Mouse (Mus musculus) mouse trophoblast stem cell (cell line): ENCODE measurements around the gene Zdhhc22.

Experiments
- in situ Hi-C, 2 experiments: fragments of 300-500 bp; cut with MseI, MboI; formaldehyde crosslinking; loops; 2 replicates in 1 of 2; 3 replicates in 1 of 2; pipeline ENCODE4 v1.15.1; 2025

Zdhhc22 gene

DNA sequence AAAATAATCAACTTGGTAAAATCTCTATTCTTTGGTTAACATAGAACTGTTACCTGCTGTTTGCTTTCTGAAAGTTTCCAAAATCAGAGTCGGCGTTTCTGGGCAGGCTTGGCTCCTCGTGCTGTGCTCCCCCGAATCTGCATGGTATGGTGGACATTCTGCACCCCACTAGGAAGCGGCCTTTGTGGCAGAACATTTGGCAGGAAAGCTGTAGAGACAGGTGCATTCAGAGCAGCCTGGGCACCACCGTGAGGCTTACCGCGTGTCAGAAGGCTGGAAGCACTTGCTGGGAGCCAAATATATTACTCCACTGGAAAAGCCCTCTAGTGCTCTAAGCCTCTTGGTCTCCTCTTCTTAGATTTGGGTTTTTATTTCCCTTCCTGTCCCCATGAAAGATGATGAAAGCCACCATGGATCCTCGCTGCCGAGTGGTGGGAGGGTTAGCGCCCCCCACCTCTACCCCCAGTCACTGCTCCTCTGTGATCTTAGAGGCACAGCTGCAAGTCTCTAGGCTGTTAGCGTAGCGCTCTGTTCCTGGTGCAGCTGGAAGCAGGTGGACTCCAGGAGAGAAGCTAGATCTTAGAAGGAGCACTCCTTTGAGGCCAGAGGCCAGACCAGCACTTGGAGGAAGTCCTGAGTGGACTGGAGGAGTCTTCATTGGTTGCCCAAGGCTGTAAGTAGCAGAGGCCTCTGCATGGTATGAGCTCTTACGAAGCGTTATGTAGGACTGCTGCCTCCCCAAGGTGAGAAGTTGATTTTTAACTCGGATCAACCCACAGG is 25.8 kb downstream of the Zdhhc22 start:
- in situ Hi-C loops, result no loop called here

DNA sequence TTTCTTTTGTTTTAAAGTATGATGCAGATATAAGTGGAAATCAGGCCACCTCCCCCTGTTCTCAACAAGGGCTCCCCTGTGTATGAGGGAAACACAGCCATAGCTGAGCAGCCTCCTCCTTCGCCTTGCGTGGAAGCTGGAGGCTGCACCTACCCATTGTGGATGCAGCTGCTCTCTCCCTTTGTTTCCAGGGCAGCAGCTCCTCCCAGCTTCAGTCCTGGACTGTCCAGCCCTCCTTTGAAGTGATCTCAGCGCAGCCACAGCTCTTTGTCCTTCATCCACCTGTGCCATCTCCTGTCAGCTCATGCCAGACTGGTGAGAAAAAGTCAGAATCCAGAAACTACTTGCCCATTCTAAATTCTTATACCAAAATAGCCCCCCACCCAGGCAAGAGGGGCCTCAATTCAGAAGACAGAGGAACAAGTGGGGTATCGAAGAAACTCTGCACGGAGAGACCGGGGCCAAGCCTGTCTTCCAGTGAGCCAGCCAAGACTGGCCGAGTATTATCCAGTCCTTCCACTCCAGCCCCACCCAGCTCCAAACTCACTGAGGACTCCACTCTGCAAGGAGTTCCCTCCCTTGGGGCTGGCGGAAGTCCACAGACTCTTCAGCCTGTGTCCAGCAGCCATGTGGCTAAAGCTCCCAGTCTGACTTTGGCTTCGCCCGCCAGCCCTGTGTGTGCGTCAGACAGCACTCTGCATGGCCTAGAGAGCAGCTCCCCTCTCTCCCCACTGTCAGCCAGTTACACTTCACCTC is 28.5 kb downstream of the Zdhhc22 start:
- in situ Hi-C loops, result no loop called here

DNA sequence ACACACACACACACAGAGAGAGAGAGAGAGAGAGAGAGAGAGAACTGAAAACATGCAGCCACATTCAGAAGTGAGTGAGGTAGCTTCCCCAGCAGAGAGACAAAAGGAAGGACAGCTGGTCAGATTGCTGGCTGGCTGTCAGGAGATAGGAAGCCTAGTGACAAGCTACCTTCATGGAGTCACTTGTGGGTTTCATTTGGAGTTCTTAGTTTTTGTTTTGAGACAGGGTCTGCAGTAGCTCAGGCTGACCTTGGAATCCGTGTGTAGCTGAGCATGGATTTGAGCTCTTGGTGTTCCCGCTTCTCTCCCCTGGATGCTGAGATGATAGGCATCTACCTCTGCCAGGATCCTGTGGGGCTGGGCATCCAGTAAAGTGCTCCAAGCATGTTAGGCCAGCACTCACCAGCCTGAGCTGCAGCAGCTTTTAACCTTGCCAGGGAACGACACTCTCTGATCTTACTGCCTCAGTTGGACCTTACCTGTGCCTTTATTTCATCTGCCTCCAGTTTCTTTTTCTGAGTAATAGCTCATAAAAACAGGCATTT is 29.4 kb downstream of the Zdhhc22 start:
- in situ Hi-C loops, result no loop called here

DNA sequence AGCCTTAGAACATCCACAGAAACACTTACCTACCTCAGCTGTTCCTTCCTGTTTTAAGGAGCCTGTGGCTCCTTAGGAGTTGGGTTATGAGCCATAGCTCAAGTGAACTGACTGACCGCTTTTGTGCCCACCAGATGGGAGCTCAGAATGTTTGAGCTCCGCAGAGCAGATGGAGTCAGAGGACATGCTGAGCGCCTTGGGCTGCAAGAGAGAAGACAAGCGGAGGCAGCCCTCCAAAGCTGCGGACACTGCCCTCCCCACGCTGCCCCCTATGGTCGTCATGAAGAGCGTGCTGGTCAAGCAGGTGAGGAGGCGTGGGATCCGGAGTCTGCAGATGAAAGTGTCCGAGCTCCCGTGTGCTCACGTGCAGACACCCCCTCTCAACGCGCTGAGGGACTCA is 30.1 kb downstream of the Zdhhc22 start:
- in situ Hi-C loops, result no loop called here

DNA sequence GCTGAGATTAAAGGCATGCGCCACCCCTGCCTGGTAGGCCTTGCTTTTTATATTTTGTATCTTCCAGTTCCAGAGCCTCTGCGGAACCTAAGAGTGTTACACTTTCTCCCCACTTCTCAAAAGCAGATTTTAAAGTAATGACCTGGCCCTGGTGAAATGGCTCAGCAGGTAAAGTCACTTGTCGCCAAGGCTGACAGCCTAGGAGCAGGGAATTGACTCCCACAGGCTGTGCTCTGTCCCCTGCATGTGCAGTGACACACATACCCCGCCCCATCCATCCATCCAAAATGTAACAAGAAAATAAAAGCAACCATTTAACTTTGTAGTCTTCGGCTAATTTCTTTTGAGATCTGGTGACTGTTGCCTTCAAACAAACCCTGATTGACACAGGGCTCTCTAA is 30.6 kb downstream of the Zdhhc22 start:
- in situ Hi-C loops, result no loop called here

DNA sequence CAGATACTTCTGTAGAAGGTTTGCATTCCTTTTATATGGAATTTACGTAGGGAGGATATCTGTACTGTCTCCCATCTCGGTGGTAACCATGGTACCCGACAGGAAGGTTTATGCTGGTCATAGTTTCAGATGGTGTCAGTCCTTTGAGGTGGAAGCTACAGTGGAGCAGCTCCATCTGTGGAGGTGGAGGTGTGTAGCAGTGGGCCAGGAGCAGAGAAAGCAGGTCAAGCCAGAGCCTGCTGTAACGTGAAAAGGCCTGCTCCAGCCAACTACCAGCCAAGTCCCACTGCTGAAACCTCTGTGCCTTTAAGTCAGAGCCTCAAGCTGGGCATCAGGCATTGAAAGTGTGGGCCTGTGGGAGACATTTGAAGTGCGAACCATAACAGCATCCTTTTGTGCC is 31.7 kb downstream of the Zdhhc22 start:
- in situ Hi-C loops, result no loop called here

DNA sequence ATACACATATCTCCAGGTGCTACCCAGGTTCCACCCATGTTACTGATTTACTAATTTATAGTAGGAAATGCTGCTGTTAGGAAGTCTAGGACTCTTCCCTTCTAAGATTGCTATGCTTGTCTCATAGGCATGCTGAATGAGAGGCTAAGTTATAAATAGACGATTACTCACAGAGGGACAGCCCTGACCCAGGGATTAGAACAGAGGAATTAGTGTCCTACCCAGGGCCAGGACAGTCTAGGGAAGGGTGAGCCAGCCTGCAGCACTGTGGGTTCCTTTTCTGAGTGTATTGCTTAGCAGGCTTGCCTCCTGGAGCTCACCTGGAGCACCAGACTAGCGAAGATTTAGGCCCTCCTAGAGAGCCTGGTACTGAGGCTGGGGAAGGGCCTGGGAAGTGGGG is 34.3 kb downstream of the Zdhhc22 start:
- in situ Hi-C loops, result no loop called here

DNA sequence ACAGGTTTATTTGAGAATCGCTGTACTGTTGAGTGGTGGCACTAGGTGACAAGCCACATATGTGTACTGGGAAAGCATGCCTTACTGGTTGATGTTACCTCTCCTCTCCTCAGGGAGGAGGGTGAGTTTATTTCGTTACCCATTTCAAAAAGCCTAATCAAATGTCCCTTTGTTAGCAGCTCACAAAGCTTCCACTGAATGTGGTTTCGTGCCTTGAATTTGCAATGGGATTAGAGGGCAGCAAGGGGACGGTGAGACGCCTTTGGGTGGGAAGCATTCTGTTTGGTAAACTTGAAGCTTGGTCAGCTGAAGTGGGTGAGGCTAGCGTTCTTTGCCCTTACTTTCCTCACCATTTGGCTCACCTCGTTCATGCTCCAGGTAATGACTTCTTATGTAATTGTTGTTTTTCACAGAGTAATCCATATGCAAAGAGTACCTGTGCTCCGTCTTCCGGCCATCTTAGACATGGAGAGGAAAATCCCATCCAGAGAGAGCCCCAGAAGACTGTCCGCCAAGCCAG is 37.8 kb downstream of the Zdhhc22 start:
- in situ Hi-C loops, result no loop called here

DNA sequence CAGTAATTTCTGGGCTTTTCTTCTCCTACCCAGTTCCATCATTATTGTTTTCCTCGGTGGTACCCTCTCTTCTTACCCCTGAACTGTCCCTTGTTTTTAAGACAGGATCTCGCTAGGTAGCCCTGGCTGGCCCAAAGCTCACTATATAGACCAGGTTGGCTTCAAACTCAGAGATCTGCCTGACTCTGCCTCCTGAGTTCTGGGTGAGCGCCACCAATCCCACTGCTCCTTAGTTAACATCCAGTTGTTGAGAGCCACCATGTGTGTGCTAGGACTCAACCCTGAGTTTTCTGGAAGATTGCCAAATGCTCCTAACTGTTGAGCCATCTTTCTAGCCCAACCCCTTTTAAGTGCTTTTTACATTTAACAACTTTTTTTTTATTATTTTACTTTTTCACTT is 39.3 kb downstream of the Zdhhc22 start:
- in situ Hi-C loops, result no loop called here

DNA sequence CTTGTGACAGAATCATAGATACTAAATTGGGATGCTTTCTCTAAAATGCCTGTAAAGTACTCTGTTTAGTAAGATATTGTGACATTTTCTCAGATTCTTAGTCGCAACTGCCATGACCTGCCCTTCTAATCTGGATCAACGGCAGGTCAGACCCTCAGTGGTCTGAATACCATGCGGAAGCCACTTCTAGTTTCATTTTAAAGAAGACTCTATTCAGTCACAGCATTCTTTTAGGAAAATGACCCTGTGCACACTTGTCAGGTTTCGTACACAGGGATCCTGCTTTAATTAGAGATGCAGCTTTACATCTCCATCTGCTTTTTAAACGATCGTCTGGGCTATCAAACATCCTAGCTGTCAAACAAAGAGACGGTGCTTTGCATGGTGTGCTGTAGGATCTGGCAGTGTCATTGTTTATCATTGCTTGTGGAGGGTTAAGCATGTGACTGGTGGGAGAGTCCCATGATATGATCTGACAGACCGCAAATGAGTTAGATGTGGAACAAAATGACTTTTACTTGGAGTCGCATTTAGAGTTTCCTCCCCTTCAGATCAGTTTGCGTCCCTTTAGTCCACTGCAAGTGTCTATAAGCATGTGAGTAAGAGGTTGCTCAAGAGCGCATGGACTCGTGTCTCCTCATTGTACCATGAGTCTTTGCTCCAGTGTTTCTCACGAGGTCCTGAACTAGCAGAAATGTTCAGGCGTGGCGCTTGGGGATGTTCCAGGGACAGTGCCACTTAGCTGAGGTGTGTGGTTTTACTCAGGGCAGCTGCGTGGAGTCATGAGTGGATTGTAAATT is 39.9 kb downstream of the Zdhhc22 start:
- in situ Hi-C loops, result no loop called here

DNA sequence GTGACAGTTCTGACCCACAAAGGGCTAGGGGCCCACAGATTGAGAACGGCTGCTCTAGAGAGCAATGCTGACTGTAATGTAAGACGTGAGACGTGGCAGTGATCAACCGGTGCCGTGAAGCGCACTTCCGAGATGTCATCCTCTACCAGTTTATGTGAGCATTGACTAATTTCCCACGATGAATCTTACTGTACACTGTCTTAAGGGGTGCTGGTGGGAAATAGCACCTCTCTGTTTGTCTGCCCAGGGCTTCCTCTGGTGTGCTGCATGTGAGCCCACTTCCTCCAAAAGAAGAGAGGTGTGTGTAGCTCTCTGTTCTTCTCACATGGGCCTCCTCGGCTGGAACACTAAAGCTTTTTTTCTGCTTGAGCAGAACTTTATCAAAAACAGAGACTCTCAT is 40.7 kb downstream of the Zdhhc22 start:
- in situ Hi-C loops, result no loop called here

DNA sequence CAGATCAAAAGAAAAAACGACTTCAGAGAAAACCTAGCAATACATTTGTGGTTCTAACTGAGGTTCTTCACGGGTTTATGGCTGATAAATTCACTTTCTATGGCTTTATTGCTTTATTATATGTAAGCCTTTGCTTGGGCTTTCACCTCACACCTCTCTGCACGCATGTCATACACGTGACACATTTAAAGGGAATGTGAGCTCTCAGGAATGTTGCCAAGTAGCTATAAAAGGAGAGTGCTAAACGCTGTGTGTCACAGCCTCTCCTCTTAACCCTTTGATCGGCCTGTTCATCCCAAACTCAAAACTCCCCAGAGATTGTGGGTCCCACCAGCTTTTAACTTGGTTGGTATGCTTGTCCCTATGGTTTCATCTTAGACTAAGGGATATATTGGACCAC is 41.6 kb downstream of the Zdhhc22 start:
- in situ Hi-C loops, result no loop called here

DNA sequence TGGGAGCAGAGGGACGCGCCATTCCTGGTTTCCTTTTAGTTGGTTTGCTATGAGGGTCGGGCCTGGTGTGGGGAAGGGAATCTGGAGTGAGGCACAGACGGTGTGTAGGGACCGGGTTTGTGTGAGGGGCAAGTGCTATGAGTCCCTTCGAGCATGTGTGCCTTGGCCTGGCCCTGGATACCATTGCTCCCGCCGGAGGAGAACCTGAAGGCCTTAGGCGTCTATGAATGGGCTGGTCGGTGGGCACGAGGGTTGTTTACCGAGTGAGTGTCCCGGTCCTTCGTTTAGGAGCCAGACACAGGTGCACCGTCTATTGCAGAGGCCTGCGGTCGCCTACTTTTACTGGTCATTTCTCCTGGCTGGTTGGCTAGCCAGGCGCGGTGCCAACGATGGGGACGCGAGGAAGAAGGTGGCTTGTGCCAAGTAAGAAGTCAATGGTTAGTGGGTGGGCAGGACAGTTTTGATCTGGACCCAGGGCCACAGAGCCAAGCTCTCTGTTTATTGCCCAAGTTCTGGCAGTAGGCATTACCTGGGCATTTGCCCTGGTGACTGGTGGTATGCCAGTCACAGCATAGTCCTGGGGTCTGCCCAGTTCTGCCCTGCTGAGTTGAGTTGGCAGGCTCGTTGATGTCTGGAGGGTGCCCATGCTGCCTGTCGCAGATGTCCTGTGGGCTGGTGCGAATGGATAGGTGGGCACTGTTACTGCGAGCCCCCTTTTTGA is 42.4 kb downstream of the Zdhhc22 start:
- in situ Hi-C loops, result no loop called here

DNA sequence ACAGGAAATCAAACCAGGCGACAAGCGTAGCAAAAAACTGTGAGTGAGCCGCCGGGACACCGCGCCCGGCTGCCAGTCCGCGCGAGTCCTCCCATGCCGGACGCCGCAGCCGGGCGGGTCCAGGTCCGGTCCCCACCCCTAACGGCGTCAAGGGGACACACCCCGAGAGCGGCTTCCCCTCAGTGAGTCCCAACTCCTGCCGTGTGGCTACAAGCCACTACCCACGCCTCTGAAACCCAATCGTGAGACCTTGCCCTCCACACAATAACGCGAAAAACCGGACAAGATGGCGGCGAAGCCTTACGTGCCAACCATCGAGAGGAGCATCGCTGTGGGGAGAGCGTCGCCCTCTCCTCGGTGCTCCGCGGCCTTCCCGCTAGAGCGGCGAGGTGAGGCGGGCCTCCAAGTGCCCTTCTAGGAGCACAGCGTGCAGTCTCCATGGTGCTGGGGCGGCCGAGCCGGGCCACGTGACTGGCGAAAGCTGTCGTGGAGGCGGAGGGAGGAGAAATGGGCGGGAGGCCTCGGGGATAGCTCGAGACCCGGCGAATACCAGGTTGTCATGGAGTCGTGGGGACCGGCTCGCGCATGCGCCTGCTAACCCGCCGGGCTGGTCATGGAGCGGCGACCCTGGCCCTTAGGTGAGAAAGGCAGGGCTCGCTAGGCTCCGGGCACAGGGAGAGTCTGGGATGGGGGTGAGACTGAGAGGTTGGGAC is 43.2 kb downstream of the Zdhhc22 start, which contains the start of gene Cipc:
Gene Cipc (plus strand): TSS at position 182 of the 713 bp plus-strand sequence.
- in situ Hi-C loops, result no loop called here

DNA sequence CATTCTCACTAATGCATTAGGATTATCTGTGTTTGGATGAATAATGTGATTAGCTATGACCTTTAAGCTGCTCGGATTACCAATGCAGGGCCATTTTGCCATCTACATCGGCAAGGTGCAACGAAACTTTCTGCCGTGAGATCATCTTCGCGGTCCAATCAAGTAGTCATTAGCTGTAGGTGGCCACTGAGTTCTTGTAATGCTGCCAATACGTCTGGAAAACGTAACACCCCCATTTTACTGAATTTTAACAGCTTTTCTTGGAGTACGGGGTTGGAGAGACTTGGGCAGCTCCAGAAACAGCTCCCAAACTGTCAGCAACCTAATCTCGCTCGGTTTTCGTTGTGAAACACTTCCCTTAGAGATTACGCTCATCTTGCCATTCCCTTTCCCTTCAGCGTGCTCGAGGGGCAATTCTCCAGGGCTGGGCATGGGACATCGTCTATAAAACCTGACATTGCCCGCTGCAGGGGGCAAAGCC is 43.9 kb downstream of the Zdhhc22 start:
- in situ Hi-C loops, result no loop called here

DNA sequence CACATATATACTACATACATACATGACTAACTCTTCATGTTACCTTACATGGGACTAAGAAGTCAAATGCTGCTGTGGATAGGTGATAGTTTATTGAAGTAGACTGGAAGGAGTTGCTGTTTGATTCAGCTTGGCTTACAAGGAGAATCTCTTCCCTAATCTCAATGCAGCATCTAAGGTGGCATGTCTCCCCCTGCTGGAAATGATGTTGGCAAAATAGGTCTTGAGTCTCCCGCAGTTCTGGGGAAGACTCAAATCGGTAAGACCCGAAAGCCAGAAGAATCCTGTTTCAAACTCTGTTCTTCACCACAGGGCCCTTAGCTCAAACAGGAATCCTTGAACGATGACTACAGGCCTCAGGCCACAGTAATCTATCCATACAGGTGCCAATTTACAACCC is 45.1 kb downstream of the Zdhhc22 start:
- in situ Hi-C loops, result no loop called here

DNA sequence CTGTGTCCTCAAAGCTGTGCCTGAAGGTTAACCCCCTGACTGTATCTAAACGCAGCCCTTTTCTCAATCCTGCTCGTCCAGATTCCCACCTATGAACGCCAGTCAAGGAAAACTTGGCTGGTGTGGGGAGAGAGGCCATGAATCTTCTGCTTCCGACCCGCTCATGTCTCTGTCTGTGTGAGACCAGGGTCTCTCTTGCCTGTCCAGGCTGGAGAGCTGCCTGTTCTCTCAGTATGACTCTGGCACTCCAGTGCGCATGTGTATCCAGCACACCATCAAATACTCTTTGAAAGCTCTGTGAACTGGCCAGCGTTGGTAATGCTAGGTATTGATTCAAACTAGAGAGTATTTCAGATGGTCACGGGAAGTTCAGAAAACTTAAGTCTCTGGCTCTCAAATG is 46.8 kb downstream of the Zdhhc22 start:
- in situ Hi-C loops, result no loop called here

DNA sequence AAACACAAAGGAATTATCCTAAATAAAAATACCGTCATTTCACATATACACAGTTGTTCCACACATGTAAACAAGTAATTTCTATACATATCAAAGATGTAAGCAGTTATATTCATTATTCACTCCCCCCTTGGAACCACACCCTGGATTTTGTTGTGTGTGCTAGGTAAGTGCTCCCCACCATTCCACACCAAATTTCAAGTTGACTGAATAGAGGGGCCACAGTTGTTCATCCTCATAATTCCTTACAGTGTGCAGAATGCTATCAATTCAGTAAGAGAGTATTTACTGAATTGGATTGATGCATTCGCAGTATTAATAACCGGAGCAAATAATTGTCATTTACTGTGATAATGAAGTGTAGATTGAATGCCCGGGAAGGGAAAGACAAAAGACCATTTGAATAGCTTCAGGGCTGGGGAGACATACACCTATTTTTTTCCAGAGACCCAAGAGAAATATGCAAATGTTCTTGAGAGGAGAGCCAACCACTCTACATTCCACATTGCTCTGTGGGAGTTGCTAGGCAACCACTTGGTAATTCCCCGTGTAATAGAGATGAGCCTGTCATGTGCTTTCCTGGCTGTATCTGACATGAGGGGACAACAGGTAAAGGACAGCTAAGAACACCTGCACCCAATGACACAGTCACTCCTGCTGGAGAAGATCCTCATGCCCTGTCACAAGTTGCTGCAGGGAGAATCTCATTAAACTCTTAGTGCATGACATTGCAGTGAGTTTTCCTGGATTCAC is 48.3 kb downstream of the Zdhhc22 start:
- in situ Hi-C loops, result no loop called here

DNA sequence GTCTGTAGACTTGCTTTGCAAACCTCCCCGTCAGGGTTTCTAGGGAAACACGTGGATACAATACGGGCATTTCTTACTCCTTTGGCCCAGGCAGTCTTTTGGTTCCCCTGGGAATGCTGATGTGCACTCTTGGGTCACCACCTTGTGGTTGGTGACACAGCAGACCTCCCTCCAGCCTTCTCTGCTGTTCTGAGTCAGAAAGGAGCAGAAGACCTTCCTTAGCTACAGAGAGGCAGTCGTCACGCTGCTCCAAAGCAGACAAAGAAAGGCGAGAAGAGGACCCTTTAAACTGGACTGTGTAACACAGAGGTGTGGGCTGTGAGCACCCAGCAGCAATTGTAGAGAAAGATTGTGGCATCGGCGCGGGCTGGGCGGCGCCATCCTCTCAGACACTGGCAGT is 49.1 kb downstream of the Zdhhc22 start:
- in situ Hi-C loops, result no loop called here

DNA sequence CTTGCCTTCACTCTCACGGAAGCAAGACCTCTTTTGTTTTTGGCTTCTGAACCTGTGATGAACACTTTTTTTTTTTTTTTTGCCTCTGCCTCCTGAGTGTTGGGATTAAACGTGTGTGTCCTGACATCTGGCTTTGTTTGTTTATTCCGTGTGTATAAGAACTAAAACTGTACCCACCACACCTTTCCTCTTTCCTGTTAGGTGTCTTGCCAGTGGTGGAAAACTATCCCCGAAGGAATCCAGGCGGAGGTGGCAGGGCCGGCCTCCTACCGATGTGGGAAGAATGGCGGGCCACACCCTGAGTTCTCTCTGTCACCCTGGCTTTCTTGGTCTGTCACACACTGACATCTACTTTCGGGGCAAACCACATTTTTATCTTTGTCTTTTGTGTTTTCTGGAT is 51.7 kb downstream of the Zdhhc22 start:
- in situ Hi-C loops, result no loop called here
